Mouse (Mus musculus): Measurements from ENCODE around the gene Smbd1. TPM values are rescaled to one million over a fixed set of nuclear protein-coding genes. Genes with fewer than 3 reads are reported as not detected.

Gene Smbd1
- not detected for polyA plus RNA-seq (2012; fragmentation: generic; extraction: Trizol)
- long read RNA-seq, experiment 1 = 0 reads
- long read RNA-seq, experiment 2 = 0 reads

DNA sequence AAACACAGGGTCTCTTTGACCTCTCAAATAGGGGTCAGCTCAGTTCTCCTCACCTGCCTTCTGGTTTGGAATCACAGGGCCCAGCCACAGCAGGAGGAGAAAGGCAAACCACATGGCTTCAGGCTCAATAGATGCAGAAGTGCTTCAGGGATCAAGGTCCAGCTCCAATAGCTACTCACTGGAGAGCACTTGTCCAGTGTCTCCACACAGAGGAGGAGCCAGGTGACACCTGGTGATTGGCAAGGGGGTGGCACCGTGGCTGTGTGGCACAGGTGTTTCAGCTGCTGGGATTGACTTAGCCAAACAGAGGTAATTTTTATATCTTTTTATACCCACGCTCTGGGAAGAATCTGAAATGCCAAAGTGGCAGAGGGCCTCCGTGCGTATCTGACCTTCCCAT, at the start of gene Smbd1:
Gene Smbd1, minus strand, starts transcription at position 157 of the 400 bp plus-strand sequence.
- no peak within 1 kb of the TSS for H3ac ChIP-seq (ENCODE audit: control insufficient read depth, insufficient read length, low read depth)
- H3K4me3 ChIP-seq (ENCODE audit: insufficient read depth, poor library complexity, severe bottlenecking) = no peak within 1 kb of the TSS
- no peaks in the 10 kb centered on the region for H3K27me3 ChIP-seq (ENCODE audit: control insufficient read depth, insufficient read depth, insufficient read length)
- no peaks in the 10 kb centered on the region for H3K79me3 ChIP-seq (ENCODE audit: low read depth)
- H3K79me2 ChIP-seq (ENCODE audit: control insufficient read depth, insufficient read depth) = no peaks in the 10 kb centered on the region
- no peaks in the 10 kb centered on the region for H3K36me3 ChIP-seq (ENCODE audit: control insufficient read depth, insufficient read depth)
- no peak for TF ChIP-seq FOSL1 (IDR thresholded peaks at IDR 0.05; ENCODE audit: insufficient read depth, low read length, poor library complexity, severe bottlenecking)
- TF ChIP-seq MAX (IDR thresholded peaks at IDR 0.05) = no peak

DNA sequence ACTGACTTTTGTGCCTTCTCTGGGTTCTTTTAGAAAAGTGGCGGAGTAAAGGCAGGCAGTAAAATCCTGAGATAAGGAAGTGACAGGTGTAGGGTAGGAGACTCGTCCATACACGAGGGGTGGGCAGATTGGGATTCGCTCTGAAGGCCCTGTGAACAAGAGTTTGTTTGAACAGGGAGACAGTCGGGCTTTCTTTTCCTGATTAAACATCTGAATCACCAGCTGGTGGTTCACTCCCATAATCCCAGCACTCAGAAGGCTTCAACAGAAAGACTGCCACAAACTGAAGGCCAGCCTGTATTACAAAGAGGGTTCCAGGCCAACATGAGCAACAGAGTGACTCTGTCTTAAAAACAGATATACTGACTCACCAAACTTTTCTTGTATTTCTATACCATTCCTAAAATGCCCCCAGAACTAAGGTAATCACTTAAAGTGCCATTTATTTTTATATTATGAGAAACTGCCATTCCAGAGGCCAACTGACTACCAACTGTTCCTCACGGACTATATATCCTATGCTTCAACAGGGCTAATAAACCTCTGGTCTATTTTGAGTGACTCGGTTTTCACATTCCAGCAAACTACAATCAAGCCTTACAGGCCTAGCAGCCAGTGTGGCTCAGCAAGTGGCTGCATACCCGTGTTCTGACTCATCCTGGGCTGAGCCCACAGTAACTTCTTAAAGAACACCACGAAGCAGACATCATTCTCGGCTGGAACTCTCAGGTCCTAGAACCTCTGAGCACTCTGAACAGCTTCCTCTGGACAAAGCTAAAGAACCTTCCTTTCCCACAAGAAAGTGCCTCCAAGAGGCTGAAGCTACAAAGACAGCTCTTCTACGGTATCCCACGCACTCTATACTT, 48.7 kb upstream of the Smbd1 start:
- no peak for TF ChIP-seq USF1 (IDR thresholded peaks at IDR 0.05; ENCODE audit: low read depth)
- TF ChIP-seq CTCF (IDR thresholded peaks at IDR 0.05; ENCODE audit: control insufficient read depth, insufficient read depth, insufficient read length) = no peak
- peak; percentile 94 for TF ChIP-seq FOSL1 (IDR thresholded peaks at IDR 0.05; ENCODE audit: insufficient read depth, low read length, poor library complexity, severe bottlenecking)
- TF ChIP-seq MYOG (IDR thresholded peaks at IDR 0.05; ENCODE audit: control insufficient read depth, extremely low read depth, insufficient read length) = no peak
- peak; percentile 24 for TF ChIP-seq MAX (IDR thresholded peaks at IDR 0.05)
- peaks cover 23% of the 10 kb centered on the region for H3K36me3 ChIP-seq (ENCODE audit: control insufficient read depth, insufficient read depth)
- H3K79me3 ChIP-seq (ENCODE audit: low read depth) = peaks cover 40% of the 10 kb centered on the region
- no peak overlapping the region for H3K4me3 ChIP-seq (ENCODE audit: insufficient read depth, poor library complexity, severe bottlenecking)
- peaks cover 84% of the 10 kb centered on the region for H3K79me2 ChIP-seq (ENCODE audit: control insufficient read depth, insufficient read depth)
- H3ac ChIP-seq (ENCODE audit: control insufficient read depth, insufficient read length, low read depth) = no peak overlapping the region
- no peaks in the 10 kb centered on the region for H3K27me3 ChIP-seq (ENCODE audit: control insufficient read depth, insufficient read depth, insufficient read length)

DNA sequence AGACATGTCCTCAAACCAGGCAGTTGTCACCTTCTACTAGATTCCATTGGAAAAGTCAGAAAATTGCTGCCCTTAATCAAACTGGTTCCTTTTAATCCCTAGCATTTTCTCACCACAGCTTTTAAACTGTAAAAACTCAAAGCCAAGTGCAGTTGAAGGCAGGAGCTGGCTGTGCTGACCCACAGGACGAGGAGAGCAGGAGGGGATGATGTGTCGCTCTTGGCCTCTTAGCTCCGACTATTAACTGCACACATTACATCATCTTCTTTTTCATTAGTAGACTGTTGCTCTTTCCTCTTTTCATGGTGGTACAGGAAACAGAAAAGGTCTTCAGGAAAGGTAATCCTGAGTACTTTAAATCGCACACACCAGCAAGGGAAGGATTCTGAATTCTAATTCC, 48.1 kb upstream of the Smbd1 start:
- TF ChIP-seq MYOD1 (IDR thresholded peaks at IDR 0.05; ENCODE audit: control insufficient read depth, insufficient read length, low read depth) (no peak), CEBPB (IDR thresholded peaks at IDR 0.05; ENCODE audit: low read depth) (peak; percentile 27), CTCF (IDR thresholded peaks at IDR 0.05; ENCODE audit: control insufficient read depth, insufficient read depth, insufficient read length) (no peak), MAX (IDR thresholded peaks at IDR 0.05) (no peak)

DNA sequence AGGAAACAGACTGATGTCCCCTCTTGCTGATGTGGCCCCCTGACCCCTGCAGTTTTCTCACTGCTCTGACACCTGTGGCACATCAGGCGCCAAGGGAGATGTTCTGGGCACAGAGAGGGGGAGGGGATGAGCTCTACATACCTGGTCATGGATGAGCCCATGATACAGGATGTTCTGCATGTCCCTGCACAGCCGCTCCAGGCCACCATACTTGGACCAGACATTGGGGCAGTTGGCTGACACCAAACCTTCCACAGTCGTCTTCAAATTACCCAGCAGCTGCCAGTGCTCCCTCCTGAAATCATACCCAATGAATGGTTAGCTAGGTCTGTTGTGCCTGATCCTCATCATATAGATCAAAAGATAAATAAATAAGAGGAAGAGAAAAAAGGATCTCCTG, 46.5 kb upstream of the Smbd1 start:
- peaks cover 61% of the 10 kb centered on the region for H3K79me2 ChIP-seq (ENCODE audit: control insufficient read depth, insufficient read depth)
- TF ChIP-seq MAX (IDR thresholded peaks at IDR 0.05) (no peak), CEBPB (IDR thresholded peaks at IDR 0.05; ENCODE audit: low read depth) (no peak), MYOG (IDR thresholded peaks at IDR 0.05; ENCODE audit: control insufficient read depth, extremely low read depth, insufficient read length) (no peak), CTCF (IDR thresholded peaks at IDR 0.05; ENCODE audit: control insufficient read depth, insufficient read depth, insufficient read length) (no peak), MYOD1 (IDR thresholded peaks at IDR 0.05; ENCODE audit: control insufficient read depth, insufficient read length, low read depth) (no peak), USF1 (IDR thresholded peaks at IDR 0.05; ENCODE audit: low read depth) (no peak), FOSL1 (IDR thresholded peaks at IDR 0.05; ENCODE audit: insufficient read depth, low read length, poor library complexity, severe bottlenecking) (no peak)
- H3K36me3 ChIP-seq (ENCODE audit: control insufficient read depth, insufficient read depth) = peaks cover 21% of the 10 kb centered on the region
- H3K79me3 ChIP-seq (ENCODE audit: low read depth) = peaks cover 26% of the 10 kb centered on the region
- no peaks in the 10 kb centered on the region for H3K27me3 ChIP-seq (ENCODE audit: control insufficient read depth, insufficient read depth, insufficient read length)
- no peak overlapping the region for H3ac ChIP-seq (ENCODE audit: control insufficient read depth, insufficient read length, low read depth)
- no peak overlapping the region for H3K4me3 ChIP-seq (ENCODE audit: insufficient read depth, poor library complexity, severe bottlenecking)

More for the DNA sequence above, 48.1 kb upstream of the Smbd1 start:
- no peak overlapping the region for H3ac ChIP-seq (ENCODE audit: control insufficient read depth, insufficient read length, low read depth)
- peaks cover 77% of the 10 kb centered on the region for H3K79me2 ChIP-seq (ENCODE audit: control insufficient read depth, insufficient read depth)
- H3K79me3 ChIP-seq (ENCODE audit: low read depth) = peaks cover 33% of the 10 kb centered on the region
- H3K27me3 ChIP-seq (ENCODE audit: control insufficient read depth, insufficient read depth, insufficient read length) = no peaks in the 10 kb centered on the region
- H3K36me3 ChIP-seq (ENCODE audit: control insufficient read depth, insufficient read depth) = peaks cover 21% of the 10 kb centered on the region
- H3K4me3 ChIP-seq (ENCODE audit: insufficient read depth, poor library complexity, severe bottlenecking) = no peak overlapping the region

DNA sequence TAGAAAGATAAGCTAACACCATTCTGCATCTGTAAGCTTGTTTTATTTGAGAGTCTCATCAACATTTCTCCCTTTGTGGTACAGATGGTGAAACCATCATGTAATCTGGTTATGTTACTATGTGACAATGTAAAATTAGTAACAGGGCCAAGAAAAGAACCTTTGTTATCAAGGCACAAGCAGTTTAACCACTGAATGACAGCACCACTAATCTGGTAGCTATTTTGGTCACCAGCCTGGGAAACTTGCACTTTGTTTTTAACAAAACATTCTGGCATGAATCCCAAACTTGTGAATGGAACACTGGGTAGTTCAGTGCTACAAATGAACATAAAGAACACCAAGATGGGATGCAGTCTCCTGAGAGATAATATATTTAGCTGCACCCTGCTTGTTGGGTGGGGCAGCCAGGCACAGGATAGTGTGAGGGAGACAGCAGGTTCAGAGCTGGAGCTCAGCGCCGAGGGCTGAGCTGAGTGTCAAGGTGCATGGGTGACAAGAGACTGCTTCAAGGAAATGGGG, 43.8 kb upstream of the Smbd1 start:
- Histone ChIP-seq H3K4me3 (ENCODE audit: insufficient read depth, poor library complexity, severe bottlenecking) (no peak overlapping the region), H3ac (ENCODE audit: control insufficient read depth, insufficient read length, low read depth) (no peak overlapping the region), H3K79me2 (ENCODE audit: control insufficient read depth, insufficient read depth) (peaks cover 38% of the 10 kb centered on the region), H3K27me3 (ENCODE audit: control insufficient read depth, insufficient read depth, insufficient read length) (no peaks in the 10 kb centered on the region), H3K36me3 (ENCODE audit: control insufficient read depth, insufficient read depth) (peaks cover 22% of the 10 kb centered on the region), H3K79me3 (ENCODE audit: low read depth) (peaks cover 14% of the 10 kb centered on the region)
- TF ChIP-seq MYOD1 (IDR thresholded peaks at IDR 0.05; ENCODE audit: control insufficient read depth, insufficient read length, low read depth) (no peak), CTCF (IDR thresholded peaks at IDR 0.05; ENCODE audit: control insufficient read depth, insufficient read depth, insufficient read length) (no peak), FOSL1 (IDR thresholded peaks at IDR 0.05; ENCODE audit: insufficient read depth, low read length, poor library complexity, severe bottlenecking) (no peak), MAX (IDR thresholded peaks at IDR 0.05) (no peak), MYOG (IDR thresholded peaks at IDR 0.05; ENCODE audit: control insufficient read depth, extremely low read depth, insufficient read length) (no peak), CEBPB (IDR thresholded peaks at IDR 0.05; ENCODE audit: low read depth) (no peak), USF1 (IDR thresholded peaks at IDR 0.05; ENCODE audit: low read depth) (no peak)

Measured in C2C12 (cell line).